Mouse (Mus musculus) liver, adult 2 months (tissue): ENCODE results near the gene Mms22l.

Experiments
- CTCF ChIP-seq: fragments of 200-500 bp; IDR thresholded peaks from 2 replicates; pipeline ENCODE4 v1.5.1; 2011; ENCODE audit warnings: low read depth, low read length, control low read depth
- POLR2A ChIP-seq: fragments of 200-500 bp; IDR thresholded peaks from 2 replicates; pipeline ENCODE4 v1.6.1; 2011; ENCODE audit warnings: low read length, control low read depth; ENCODE audit not compliant: insufficient read depth; ENCODE audit errors: extremely low read depth

- TF ChIP-seq POLR2A (no peak), CTCF (no peak)
Measured at GRCm38 (mm10) chr4:24496116-24496952, at the start of gene Mms22l.
